Mouse (Mus musculus): ENCODE measurements at regions not wholly inside any gene's neighbourhood (a gene's known extent, or its start where the extent isn't known, plus 50 kb on each side); places are given as distances from the start of the nearest gene placed in this dataset.

GRCm38 (mm10) chr12:79944714-79945493 is 167.9 kb downstream of the Zfp36l1 start:
- H3K4me3 ChIP-seq (ENCODE audit: control insufficient read depth in 1 of 2, insufficient read depth in 1 of 2, low read depth in 2 of 2, low read length in 2 of 2), result no peak overlapping the region
- TF ChIP-seq TAL1 (IDR thresholded peaks at IDR 0.05; ENCODE audit: low read length) (no peak), ZNF384 (IDR thresholded peaks at IDR 0.05; ENCODE audit: low read depth, low read length) (no peak), TCF12 (IDR thresholded peaks at IDR 0.05; ENCODE audit: low read depth, low read length) (no peak), EP300 (IDR thresholded peaks at IDR 0.05; ENCODE audit: low read depth in 1 of 2, low read length in 2 of 2) (no peak), HCFC1 (IDR thresholded peaks at IDR 0.05; ENCODE audit: low read depth, low read length) (no peak), CTCF (IDR thresholded peaks at IDR 0.05 in 2 of 3, conservative IDR thresholded peaks at IDR 0.05 in 1 of 3; ENCODE audit: control insufficient read depth in 1 of 3, insufficient read depth in 1 of 3, low read depth in 2 of 3, low read length in 3 of 3, poor library complexity in 1 of 3, severe bottlenecking in 1 of 3) (no peak), POLR2AphosphoS5 (IDR thresholded peaks at IDR 0.05; ENCODE audit: borderline replicate concordance, low read depth, low read length) (no peak), NELFE (IDR thresholded peaks at IDR 0.05; ENCODE audit: low read depth, low read length) (no peak), BHLHE40 (IDR thresholded peaks at IDR 0.05; ENCODE audit: borderline replicate concordance, low read depth, low read length) (no peak), RCOR1 (IDR thresholded peaks at IDR 0.05; ENCODE audit: low read depth, low read length) (no peak), MXI1 (IDR thresholded peaks at IDR 0.05; ENCODE audit: low read depth, low read length) (no peak), MAZ (IDR thresholded peaks at IDR 0.05; ENCODE audit: low read depth, low read length) (no peak), MEF2A (IDR thresholded peaks at IDR 0.05; ENCODE audit: extremely low read depth, insufficient replicate concordance, low read depth, low read length, poor library complexity, severe bottlenecking) (no peak), RAD21 (IDR thresholded peaks at IDR 0.05; ENCODE audit: low read depth, low read length) (no peak), MYB (IDR thresholded peaks at IDR 0.05; ENCODE audit: low read depth, low read length) (no peak), MAFK (IDR thresholded peaks at IDR 0.05; ENCODE audit: borderline replicate concordance, low read depth, low read length) (no peak), MYC (IDR thresholded peaks at IDR 0.05; ENCODE audit: low read depth, low read length) (no peak), ELF1 (IDR thresholded peaks at IDR 0.05; ENCODE audit: low read depth, low read length) (no peak), USF2 (IDR thresholded peaks at IDR 0.05; ENCODE audit: borderline replicate concordance in 1 of 2, insufficient read depth in 1 of 2, low read depth in 1 of 2, low read length in 2 of 2) (no peak)
- no peaks in the 10 kb centered on the region for H3K79me2 ChIP-seq (ENCODE audit: control insufficient read depth, insufficient read depth, low read length, poor library complexity)
- H3K36me3 ChIP-seq (ENCODE audit: control insufficient read depth in 1 of 2, insufficient read depth in 2 of 2, low read length in 2 of 2), result no peaks in the 10 kb centered on the region
- H3K27me3 ChIP-seq (ENCODE audit: control insufficient read depth in 1 of 2, insufficient read depth in 2 of 2, low read length in 2 of 2), result no peaks in the 10 kb centered on the region; a peak in 1 of 4 replicates
- no peaks in the 10 kb centered on the region for H3K4me1 ChIP-seq (ENCODE audit: control insufficient read depth in 1 of 2, insufficient read depth in 2 of 2, low read length in 2 of 2)
- H3K9ac ChIP-seq (ENCODE audit: control insufficient read depth, low read depth, low read length, poor library complexity, severe bottlenecking), result no peak overlapping the region
- DNase-seq (ENCODE audit: low read depth, low spot score), result no peak
- H3K9me3 ChIP-seq (replicated peaks; ENCODE audit: insufficient read depth, low read length), result no peaks in the 10 kb centered on the region
- no peak overlapping the region for H3K27ac ChIP-seq (ENCODE audit: control insufficient read depth, low read depth, low read length)

- Histone ChIP-seq H3K9me3 (replicated peaks; ENCODE audit: insufficient read depth, low read length) (no peaks in the 10 kb centered on the region), H3K36me3 (ENCODE audit: control insufficient read depth in 1 of 2, insufficient read depth in 2 of 2, low read length in 2 of 2) (no peaks in the 10 kb centered on the region), H3K27me3 (ENCODE audit: control insufficient read depth in 1 of 2, insufficient read depth in 2 of 2, low read length in 2 of 2) (no peaks in the 10 kb centered on the region; a peak in 1 of 4 replicates), H3K27ac (ENCODE audit: control insufficient read depth, low read depth, low read length) (no peak overlapping the region), H3K79me2 (ENCODE audit: control insufficient read depth, insufficient read depth, low read length, poor library complexity) (no peaks in the 10 kb centered on the region), H3K4me3 (ENCODE audit: control insufficient read depth in 1 of 2, insufficient read depth in 1 of 2, low read depth in 2 of 2, low read length in 2 of 2) (no peak overlapping the region), H3K4me1 (ENCODE audit: control insufficient read depth in 1 of 2, insufficient read depth in 2 of 2, low read length in 2 of 2) (no peaks in the 10 kb centered on the region), H3K9ac (ENCODE audit: control insufficient read depth, low read depth, low read length, poor library complexity, severe bottlenecking) (no peak overlapping the region)
- no peak for DNase-seq (ENCODE audit: low read depth, low spot score)
- TF ChIP-seq JUND (IDR thresholded peaks at IDR 0.05; ENCODE audit: low read depth, low read length), result no peak
- TF ChIP-seq EP300 (IDR thresholded peaks at IDR 0.05; ENCODE audit: low read depth in 1 of 2, low read length in 2 of 2), result no peak
Observed at GRCm38 (mm10) chr12:79944090-79944489, 168.7 kb downstream of the Zfp36l1 start.
